In genomic region chr6:97617266-97617743, GRCm38 (mm10) we compare ENCODE assay signal across 8 mouse cellular contexts. TPM values are rescaled to one million over a fixed set of nuclear protein-coding genes. Genes with fewer than 3 reads are reported as not detected.
A peak's percentile ranks its signal among the peaks of the same experiment; 100 is the strongest.
DNase-seq lines count a peak whose midpoint lies in the region; ATAC-seq and TF ChIP-seq lines count a peak whose summit lies in the region.

TSS of gene Frmd4b (minus strand) at chr6:97617541.

- no peaks in the 10 kb centered on the region for H3K9me3 ChIP-seq in forebrain, postnatal 0 days (ENCODE audit: low read length)
- H3K9me3 ChIP-seq in liver, embryonic 13.5 days (replicated peaks): no peaks in the 10 kb centered on the region
- H3K9me3 ChIP-seq in neural tube, embryonic 14.5 days (ENCODE audit: control insufficient read depth, low read length): no peaks in the 10 kb centered on the region

- H3K36me3 ChIP-seq in forebrain, postnatal 0 days (ENCODE audit: insufficient read depth): no peaks in the 10 kb centered on the region
- no peaks in the 10 kb centered on the region for H3K36me3 ChIP-seq in liver, embryonic 13.5 days
- no peaks in the 10 kb centered on the region for H3K36me3 ChIP-seq in neural tube, embryonic 14.5 days (ENCODE audit: control insufficient read depth, insufficient read depth, low read length)

- peak; percentile 30; the same call in 1 of the 2 replicates for TF ChIP-seq CTCF in forebrain, postnatal 0 days (IDR thresholded peaks at IDR 0.05; ENCODE audit: low read depth)

- ATAC-seq in forebrain, postnatal 0 days: peak; percentile 90
- peak; percentile 53; the same call in 1 of the 2 replicates for ATAC-seq in liver, embryonic 13.5 days (ENCODE audit: low read depth)
- peak; percentile 95 for ATAC-seq in neural tube, embryonic 14.5 days (ENCODE audit: low read depth)

- peak; percentile 87 for DNase-seq in Muller cell, postnatal 12 days (ENCODE audit: inconsistent ontology term)
- DNase-seq in cerebellum, adult 18-20 months: peak; percentile 62
- peak; percentile 87 for DNase-seq in forebrain, postnatal 0 days
- peak; percentile 68 to 74 for DNase-seq in heart, postnatal 14 days
- DNase-seq in kidney, postnatal 4 days: peak; percentile 71 to 81
- DNase-seq in liver, embryonic 13.5 days: no peak
- DNase-seq in urinary bladder, postnatal 4 days (ENCODE audit: low spot score in 2 of 2): peak; percentile 64 to 65

- WGBS in forebrain, postnatal 0 days: 2% methylated on average over 42 of the region's 42 CpGs
- WGBS in liver, embryonic 13.5 days (ENCODE audit: insufficient replicate concordance): under 1% methylated on average over 42 of the region's 42 CpGs
- 0% methylated on average over 39 of the region's 42 CpGs for WGBS in neural tube, embryonic 14.5 days

- H3K4me2 ChIP-seq in forebrain, postnatal 0 days (ENCODE audit: low read depth): peak within 1 kb of the TSS; percentile 79
- H3K4me2 ChIP-seq in liver, embryonic 13.5 days: peak within 1 kb of the TSS; percentile 66
- peak within 1 kb of the TSS; percentile 84 for H3K4me2 ChIP-seq in neural tube, embryonic 14.5 days (ENCODE audit: low read depth, low read length)

- H3K27me3 ChIP-seq in forebrain, postnatal 0 days (ENCODE audit: insufficient read depth, low read length): no peaks in the 10 kb centered on the region
- peaks cover 43% of the 10 kb centered on the region for H3K27me3 ChIP-seq in liver, embryonic 13.5 days
- no peaks in the 10 kb centered on the region; the same call in 1 of the 2 replicates for H3K27me3 ChIP-seq in neural tube, embryonic 14.5 days (ENCODE audit: control insufficient read depth, insufficient read depth, low read length)

- peaks cover 14% of the 10 kb centered on the region; the same call in 1 of the 2 replicates for H3K4me1 ChIP-seq in forebrain, postnatal 0 days (ENCODE audit: insufficient read depth)
- H3K4me1 ChIP-seq in liver, embryonic 13.5 days (replicated peaks): no peaks in the 10 kb centered on the region; the same call in 1 of the 2 replicates
- H3K4me1 ChIP-seq in neural tube, embryonic 14.5 days (ENCODE audit: control insufficient read depth, insufficient read depth, low read length): peaks cover 13% of the 10 kb centered on the region

- intact Hi-C loops in heart, postnatal 14 days (cut with DNase I): loop anchor here (5.0 to 10.0 kb wide), 3 partner anchors 90 to 203 kb away; no protein-coding TSS in a partner anchor

- peak within 1 kb of the TSS; percentile 91 for H3K27ac ChIP-seq in forebrain, postnatal 0 days (ENCODE audit: low read depth, low read length)
- no peak within 1 kb of the TSS for H3K27ac ChIP-seq in liver, embryonic 13.5 days
- peak within 1 kb of the TSS; percentile 94 for H3K27ac ChIP-seq in neural tube, embryonic 14.5 days (ENCODE audit: low read depth, low read length)

- peak within 1 kb of the TSS; percentile 86 for H3K9ac ChIP-seq in forebrain, postnatal 0 days
- H3K9ac ChIP-seq in liver, embryonic 13.5 days: no peak within 1 kb of the TSS
- peak within 1 kb of the TSS; percentile 85 for H3K9ac ChIP-seq in neural tube, embryonic 14.5 days (replicated peaks; ENCODE audit: low read depth, low read length)

- peak within 1 kb of the TSS; percentile 78 for H3K4me3 ChIP-seq in forebrain, postnatal 0 days (ENCODE audit: low read depth, low read length)
- H3K4me3 ChIP-seq in liver, embryonic 13.5 days (replicated peaks): peak within 1 kb of the TSS; percentile 52
- H3K4me3 ChIP-seq in neural tube, embryonic 14.5 days (ENCODE audit: low read depth, low read length): peak within 1 kb of the TSS; percentile 76

RNA-seq across cellular contexts. Expression of gene Frmd4b, which starts in this region (rescaled TPM):
- 32.0 and 43.7 TPM in 2 replicates for total RNA-seq in forebrain, postnatal 0 days (2014; rRNA removed)
- 16.3 and 17.0 TPM in 2 replicates for polyA plus RNA-seq in forebrain, postnatal 0 days (2015; fragmentation: Nextera tagmentation; extraction: Ambion mirVana)
- total RNA-seq in heart, postnatal 14 days (2021): 10 to 100 TPM; 19.0 to 20.9 TPM
- polyA plus RNA-seq in liver, embryonic 13.5 days (2015; fragmentation: Nextera tagmentation; extraction: Ambion mirVana): 3.8 and 5.9 TPM in 2 replicates
- polyA plus RNA-seq in neural tube, embryonic 14.5 days (2014; fragmentation: Nextera tagmentation; extraction: Ambion mirVana): 26.8 and 31.2 TPM in 2 replicates
